In the genomic region with DNA sequence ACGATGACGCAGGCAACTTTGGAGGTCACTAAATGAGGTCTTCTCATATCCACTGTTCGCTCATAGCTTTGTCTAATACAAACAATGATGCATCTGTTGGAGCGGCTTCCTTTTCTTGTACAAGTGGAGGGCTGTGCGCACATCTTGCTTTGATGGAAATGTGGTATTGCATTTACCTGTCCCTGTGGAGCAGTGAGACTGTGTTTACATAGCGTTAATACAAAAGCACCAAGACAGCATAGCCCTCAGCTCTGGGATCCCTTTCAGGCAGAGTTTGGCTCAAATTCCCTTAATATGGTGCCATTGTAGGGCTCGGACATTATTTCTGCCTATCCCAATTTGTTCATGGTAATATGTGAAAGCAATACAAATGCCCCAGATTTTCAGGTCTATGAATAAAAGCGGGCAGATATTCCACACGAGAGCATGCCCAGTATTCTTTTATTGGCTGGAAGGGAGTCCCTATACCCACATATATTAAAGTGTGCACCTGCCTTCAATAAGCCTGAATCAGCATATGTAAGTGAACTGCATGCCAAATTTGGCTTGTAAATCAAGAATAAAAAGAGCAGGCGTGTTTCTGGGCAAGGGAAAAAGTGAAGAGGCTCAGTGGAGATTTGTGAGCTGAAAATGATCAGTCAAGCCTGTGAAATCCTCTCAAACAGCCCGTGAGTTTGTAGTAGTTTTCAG, we compare ENCODE assay signal across 16 mouse cellular contexts.
DNase-seq lines count a peak whose midpoint lies in the region; ATAC-seq and TF ChIP-seq lines count a peak whose summit lies in the region.
"Had no signal": no experiment of that assay in that cellular context is flagged by ENCODE, and none has a peak within 500 bp of the region (broad histone marks: within the 10 kb centered on the region; RNA-seq: fewer than 3 reads in every experiment).

No protein-coding gene starts in this region.

- no peaks in the 10 kb centered on the region for H3K36me3 ChIP-seq in forebrain, postnatal 0 days (ENCODE audit: insufficient read depth)
- H3K36me3 ChIP-seq in forebrain, embryonic 14.5 days (ENCODE audit: control insufficient read depth, insufficient read depth, low read length) = no peaks in the 10 kb centered on the region
- H3K36me3 ChIP-seq in midbrain, embryonic 11.5 days (ENCODE audit: control insufficient read depth, insufficient read depth, low read length) = no peaks in the 10 kb centered on the region
- no peaks in the 10 kb centered on the region for H3K36me3 ChIP-seq in midbrain, embryonic 14.5 days (ENCODE audit: control insufficient read depth, insufficient read depth, low read length)
- H3K36me3 ChIP-seq in limb, embryonic 14.5 days (ENCODE audit: control insufficient read depth, insufficient read depth, low read length) = no peaks in the 10 kb centered on the region
- H3K36me3 ChIP-seq in neural tube, embryonic 15.5 days = no peaks in the 10 kb centered on the region
- H3K36me3 ChIP-seq: heart, embryonic 13.5 days; hindbrain, embryonic 13.5 days had no signal

- ATAC-seq in forebrain, postnatal 0 days = no peak
- no peak for ATAC-seq in forebrain, embryonic 14.5 days
- ATAC-seq in midbrain, embryonic 11.5 days (ENCODE audit: low FRiP score) = no peak
- ATAC-seq in midbrain, embryonic 14.5 days (ENCODE audit: low FRiP score, low TSS enrichment) = no peak
- ATAC-seq in limb, embryonic 14.5 days (ENCODE audit: low FRiP score, low read depth) = peak; percentile 85
- ATAC-seq in neural tube, embryonic 15.5 days (ENCODE audit: low FRiP score) = no peak
- ATAC-seq: forebrain, embryonic 16.5 days had no signal

- H3K4me3 ChIP-seq in forebrain, postnatal 0 days (ENCODE audit: low read depth, low read length) = no peak overlapping the region
- H3K4me3 ChIP-seq in forebrain, embryonic 14.5 days (ENCODE audit: low read depth, low read length) = no peak overlapping the region
- H3K4me3 ChIP-seq in midbrain, embryonic 11.5 days (ENCODE audit: low read depth, low read length) = no peak overlapping the region
- no peak overlapping the region for H3K4me3 ChIP-seq in midbrain, embryonic 14.5 days (replicated peaks; ENCODE audit: low read depth, low read length)
- H3K4me3 ChIP-seq in limb, embryonic 14.5 days (replicated peaks; ENCODE audit: low read length) = no peak overlapping the region
- H3K4me3 ChIP-seq in neural tube, embryonic 15.5 days (replicated peaks) = no peak overlapping the region
- H3K4me3 ChIP-seq: gastrocnemius, adult 2 months; heart, embryonic 13.5 days; hindbrain, embryonic 13.5 days had no signal

- no peaks in the 10 kb centered on the region for H3K9me3 ChIP-seq in forebrain, postnatal 0 days (ENCODE audit: low read length)
- no peaks in the 10 kb centered on the region for H3K9me3 ChIP-seq in forebrain, embryonic 14.5 days (replicated peaks; ENCODE audit: control insufficient read depth, low read length)
- no peaks in the 10 kb centered on the region for H3K9me3 ChIP-seq in midbrain, embryonic 11.5 days (ENCODE audit: control insufficient read depth, low read length)
- H3K9me3 ChIP-seq in midbrain, embryonic 14.5 days (ENCODE audit: control insufficient read depth, low read length) = 0 out of 2 replicates have a peak, but pooled peaks cover 3% of the 10 kb centered on the region
- H3K9me3 ChIP-seq in limb, embryonic 14.5 days (ENCODE audit: control insufficient read depth, low read length) = 0 out of 2 replicates have a peak, but pooled peaks cover 5% of the 10 kb centered on the region
- no peaks in the 10 kb centered on the region for H3K9me3 ChIP-seq in neural tube, embryonic 15.5 days (replicated peaks)
- H3K9me3 ChIP-seq: hindbrain, embryonic 13.5 days had no signal

- TF ChIP-seq CTCF in forebrain, postnatal 0 days (IDR thresholded peaks at IDR 0.05; ENCODE audit: low read depth) = no peak

- H3K27me3 ChIP-seq in forebrain, postnatal 0 days (ENCODE audit: insufficient read depth, low read length) = no peaks in the 10 kb centered on the region
- H3K27me3 ChIP-seq in forebrain, embryonic 14.5 days (replicated peaks; ENCODE audit: control insufficient read depth, insufficient read depth, low read length) = no peaks in the 10 kb centered on the region
- H3K27me3 ChIP-seq in midbrain, embryonic 11.5 days (ENCODE audit: control insufficient read depth, insufficient read depth, low read length) = no peaks in the 10 kb centered on the region
- no peaks in the 10 kb centered on the region for H3K27me3 ChIP-seq in midbrain, embryonic 14.5 days (ENCODE audit: control insufficient read depth, insufficient read depth, low read length)
- no peaks in the 10 kb centered on the region for H3K27me3 ChIP-seq in limb, embryonic 14.5 days (ENCODE audit: control insufficient read depth, insufficient read depth, low read length)
- no peaks in the 10 kb centered on the region for H3K27me3 ChIP-seq in neural tube, embryonic 15.5 days (replicated peaks)
- H3K27me3 ChIP-seq: heart, embryonic 13.5 days; hindbrain, embryonic 13.5 days had no signal

- no peak overlapping the region for H3K4me2 ChIP-seq in forebrain, postnatal 0 days (ENCODE audit: low read depth)
- no peak overlapping the region for H3K4me2 ChIP-seq in forebrain, embryonic 14.5 days (ENCODE audit: low read length)
- H3K4me2 ChIP-seq in midbrain, embryonic 11.5 days = no peak overlapping the region
- no peak overlapping the region for H3K4me2 ChIP-seq in midbrain, embryonic 14.5 days (ENCODE audit: low read length)
- H3K4me2 ChIP-seq in limb, embryonic 14.5 days (replicated peaks; ENCODE audit: low read depth, low read length, severe bottlenecking) = no peak overlapping the region
- H3K4me2 ChIP-seq in neural tube, embryonic 15.5 days = no peak overlapping the region
- H3K4me2 ChIP-seq: heart, embryonic 13.5 days; hindbrain, embryonic 13.5 days had no signal

- H3K9ac ChIP-seq in forebrain, postnatal 0 days = no peak overlapping the region
- no peak overlapping the region for H3K9ac ChIP-seq in forebrain, embryonic 14.5 days (ENCODE audit: low read length)
- H3K9ac ChIP-seq in midbrain, embryonic 11.5 days (ENCODE audit: low read length) = no peak overlapping the region
- H3K9ac ChIP-seq in midbrain, embryonic 14.5 days (replicated peaks; ENCODE audit: low read length) = no peak overlapping the region
- no peak overlapping the region for H3K9ac ChIP-seq in limb, embryonic 14.5 days (ENCODE audit: low read depth, low read length, severe bottlenecking)
- H3K9ac ChIP-seq in neural tube, embryonic 15.5 days (replicated peaks) = no peak overlapping the region
- H3K9ac ChIP-seq: heart, embryonic 13.5 days; hindbrain, embryonic 13.5 days had no signal

- no peak overlapping the region for H3K27ac ChIP-seq in forebrain, postnatal 0 days (ENCODE audit: low read depth, low read length)
- no peak overlapping the region for H3K27ac ChIP-seq in forebrain, embryonic 14.5 days (ENCODE audit: low read depth, low read length)
- H3K27ac ChIP-seq in midbrain, embryonic 11.5 days (ENCODE audit: low read depth, low read length) = no peak overlapping the region
- no peak overlapping the region for H3K27ac ChIP-seq in midbrain, embryonic 14.5 days (replicated peaks; ENCODE audit: low read depth, low read length)
- H3K27ac ChIP-seq in limb, embryonic 14.5 days (replicated peaks; ENCODE audit: low read depth, low read length) = no peak overlapping the region
- H3K27ac ChIP-seq in neural tube, embryonic 15.5 days (replicated peaks) = 0 out of 2 replicates have a peak overlapping the region, but pooled peaks have one; percentile 11
- H3K27ac ChIP-seq: gastrocnemius, adult 2 months; heart, embryonic 13.5 days; hindbrain, embryonic 13.5 days had no signal

- DNase-seq in forebrain, postnatal 0 days = peak; percentile 1
- DNase-seq in forebrain, embryonic 14.5 days (ENCODE audit: low spot score) = no peak
- peak; percentile 19 for DNase-seq in midbrain, embryonic 11.5 days (ENCODE audit: low spot score, missing footprints)
- DNase-seq in midbrain, embryonic 14.5 days = no peak
- peak; percentile 54 for DNase-seq in limb, embryonic 14.5 days (ENCODE audit: low spot score)
- DNase-seq in c-Kit-positive CD71-positive TER-119-positive erythroid progenitor cells, embryonic 14.5 days (ENCODE audit: low spot score) = no peak
- DNase-seq: adrenal gland, postnatal 10 days; cerebellum, adult 2 months; gastrocnemius, adult 2 months; gastrocnemius, postnatal 36 days; heart, adult 11 months; heart, postnatal 36 days had no signal

- no peaks in the 10 kb centered on the region for H3K4me1 ChIP-seq in forebrain, postnatal 0 days (ENCODE audit: insufficient read depth)
- no peaks in the 10 kb centered on the region for H3K4me1 ChIP-seq in forebrain, embryonic 14.5 days (ENCODE audit: control insufficient read depth, insufficient read depth, low read length)
- no peaks in the 10 kb centered on the region for H3K4me1 ChIP-seq in midbrain, embryonic 11.5 days (ENCODE audit: control insufficient read depth, insufficient read depth, low read length)
- H3K4me1 ChIP-seq in midbrain, embryonic 14.5 days (ENCODE audit: control insufficient read depth, insufficient read depth, low read length) = no peaks in the 10 kb centered on the region
- H3K4me1 ChIP-seq in limb, embryonic 14.5 days (ENCODE audit: control insufficient read depth, insufficient read depth, low read length) = peaks cover 6% of the 10 kb centered on the region
- peaks cover 11% of the 10 kb centered on the region for H3K4me1 ChIP-seq in neural tube, embryonic 15.5 days
- H3K4me1 ChIP-seq: hindbrain, embryonic 13.5 days had no signal

- TF ChIP-seq POLR2A in limb, embryonic 14.5 days (IDR thresholded peaks at IDR 0.05; ENCODE audit: borderline replicate concordance, extremely low read depth, insufficient read depth, insufficient read length) = no peak

- WGBS in forebrain, postnatal 0 days = 65% methylated on average over 11 of the region's 11 CpGs
- WGBS in forebrain, embryonic 14.5 days = 77% methylated on average over 11 of the region's 11 CpGs
- 86% methylated on average over 11 of the region's 11 CpGs for WGBS in midbrain, embryonic 11.5 days
- 76% methylated on average over 11 of the region's 11 CpGs for WGBS in midbrain, embryonic 14.5 days
- WGBS in limb, embryonic 14.5 days = 47% methylated on average over 11 of the region's 11 CpGs
- 52% methylated on average over 11 of the region's 11 CpGs for WGBS in neural tube, embryonic 15.5 days

Comparison
In these comparisons a context has a peak if more than half of its experiments do, and no peak if none do; other contexts are left out.
1. DNase-seq: peak in forebrain, postnatal 0 days (single experiment), midbrain, embryonic 11.5 days (single experiment) and limb, embryonic 14.5 days (single experiment); none in forebrain, embryonic 14.5 days (single experiment), midbrain, embryonic 14.5 days (single experiment) and c-Kit-positive CD71-positive TER-119-positive erythroid progenitor cells, embryonic 14.5 days (single experiment).